Mouse (Mus musculus): ENCODE measurements around the gene Slc1a2.

DNA sequence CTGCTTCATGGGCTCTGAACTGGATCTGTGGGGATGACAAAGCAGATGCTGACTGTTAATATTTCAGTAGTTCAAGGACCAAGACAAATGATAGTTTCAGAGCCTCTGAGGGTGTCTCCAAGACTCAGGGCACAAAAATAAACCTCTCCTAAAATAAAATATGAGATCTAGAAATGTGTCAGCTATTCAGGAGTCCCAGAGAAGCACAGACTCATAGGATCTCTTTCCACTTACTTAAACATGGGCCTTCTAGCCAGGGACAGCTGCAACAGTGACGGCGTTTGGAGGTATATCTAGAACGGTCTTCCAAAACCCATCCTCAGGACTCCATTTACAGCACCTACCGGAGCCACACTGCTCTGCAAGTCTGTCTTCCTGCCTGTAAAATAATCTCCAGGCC is 48.0 kb upstream of the Slc1a2 start:
- TF ChIP-seq NANOG (IDR thresholded peaks at IDR 0.05; ENCODE audit: borderline replicate concordance, low read length): no peak
- TF ChIP-seq CTCF (conservative IDR thresholded peaks at IDR 0.05; ENCODE audit: low read length): no peak
- TF ChIP-seq POU5F1 (IDR thresholded peaks at IDR 0.05; ENCODE audit: borderline replicate concordance, low read length): no peak
